Mouse (Mus musculus): ENCODE measurements around the gene Cacna1c. TPM values are rescaled to one million over a fixed set of nuclear protein-coding genes. Genes with fewer than 3 reads are reported as not detected.

Cacna1c gene
- 0.34 TPM for total RNA-seq (2023)

GRCm38 (mm10) chr6:119196382-119197305 is at the start of gene Cacna1c:
Gene Cacna1c (minus strand): TSS chr6:119196418.

DNA sequence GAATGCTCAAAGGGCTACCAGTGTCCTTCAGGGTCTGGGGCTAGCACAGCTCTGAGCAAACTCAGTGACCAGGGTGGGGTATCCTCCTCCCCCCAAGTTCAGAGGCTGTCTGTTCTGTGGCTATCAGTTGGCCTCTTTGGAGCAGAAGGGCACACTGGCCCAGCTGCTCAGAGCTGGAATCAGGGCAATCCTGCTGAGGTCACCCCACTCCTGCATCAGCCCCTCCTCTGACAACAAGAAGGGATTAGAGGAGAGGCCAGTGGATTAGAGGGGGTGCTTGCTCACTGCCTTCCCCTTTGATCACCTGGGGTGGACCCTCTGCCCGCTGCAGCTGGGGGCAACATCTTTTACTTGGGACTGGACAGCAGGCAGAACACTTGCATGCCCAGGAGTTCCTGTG is 40.0 kb upstream of the Cacna1c start, which contains the start of gene Cacna2d4:
Cacna2d4 (plus strand) TSS at position 286 of the 400 bp plus-strand sequence.

GRCm38 (mm10) chr6:119175078-119175853 is 21.0 kb downstream of the Cacna1c start, which contains the start of gene Dcp1b:
Gene Dcp1b (plus strand): TSS chr6:119175253.

DNA sequence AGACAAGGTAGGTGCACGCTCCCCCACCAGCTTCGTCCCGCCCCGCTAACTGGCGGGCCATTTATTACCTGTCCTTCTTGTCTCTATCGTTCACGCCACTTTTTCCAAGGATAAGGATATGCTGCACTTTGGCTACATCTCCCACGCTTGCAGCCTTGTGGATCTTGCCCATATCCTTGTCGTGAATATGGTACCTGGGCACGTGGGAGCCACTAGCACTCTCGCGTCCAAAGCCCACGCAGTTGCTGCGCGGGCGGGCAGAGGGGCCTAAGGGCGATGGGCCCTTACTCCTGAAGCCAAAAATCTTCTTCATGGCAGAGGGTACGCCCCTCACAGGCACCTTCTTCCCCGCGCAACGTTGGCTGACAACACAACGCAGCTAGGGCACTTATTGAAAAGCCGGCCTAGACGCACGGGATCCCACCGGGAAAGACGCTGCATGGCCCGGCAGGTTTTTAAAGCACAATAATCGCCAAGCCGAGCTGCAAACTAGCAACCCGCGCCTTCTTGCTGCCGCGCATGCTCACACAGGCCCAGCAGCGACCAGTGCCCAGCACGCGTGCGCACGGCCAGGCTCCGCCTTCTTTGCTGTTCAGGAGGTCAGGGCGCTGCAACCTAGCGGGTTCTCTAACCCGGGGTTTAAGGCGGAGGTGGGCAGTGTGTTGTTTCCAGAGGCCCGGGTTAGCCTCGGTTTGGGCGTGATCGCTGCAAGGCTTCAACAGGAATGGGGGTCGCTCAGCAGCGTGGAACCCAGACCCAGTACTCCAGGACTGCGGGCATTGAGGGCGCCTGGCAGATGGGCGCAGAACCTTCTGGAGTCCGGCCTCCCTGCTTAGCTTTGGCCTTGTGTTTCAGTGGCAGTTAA is 634.2 kb downstream of the Cacna1c start, which contains the start of gene Ankrd26:
Ankrd26 (minus strand) TSS at position 482 of the 865 bp plus-strand sequence.

Other genes with a start within 250 kb of the Cacna1c start
- 31.8 TPM for gene Dcp1b, start 21.2 kb downstream of the Cacna1c start, total RNA-seq (2023)
- 11.6 TPM for gene Cacna2d4, start 40.1 kb upstream of the Cacna1c start, total RNA-seq (2023)
- 2.4 TPM for gene Lrtm2, start 134.3 kb upstream of the Cacna1c start, total RNA-seq (2023)
- 39.7 TPM for gene Adipor2, start 221.3 kb upstream of the Cacna1c start, total RNA-seq (2023)